Comparison of ENCODE assay signal across 8 mouse cellular contexts in the genomic region with DNA sequence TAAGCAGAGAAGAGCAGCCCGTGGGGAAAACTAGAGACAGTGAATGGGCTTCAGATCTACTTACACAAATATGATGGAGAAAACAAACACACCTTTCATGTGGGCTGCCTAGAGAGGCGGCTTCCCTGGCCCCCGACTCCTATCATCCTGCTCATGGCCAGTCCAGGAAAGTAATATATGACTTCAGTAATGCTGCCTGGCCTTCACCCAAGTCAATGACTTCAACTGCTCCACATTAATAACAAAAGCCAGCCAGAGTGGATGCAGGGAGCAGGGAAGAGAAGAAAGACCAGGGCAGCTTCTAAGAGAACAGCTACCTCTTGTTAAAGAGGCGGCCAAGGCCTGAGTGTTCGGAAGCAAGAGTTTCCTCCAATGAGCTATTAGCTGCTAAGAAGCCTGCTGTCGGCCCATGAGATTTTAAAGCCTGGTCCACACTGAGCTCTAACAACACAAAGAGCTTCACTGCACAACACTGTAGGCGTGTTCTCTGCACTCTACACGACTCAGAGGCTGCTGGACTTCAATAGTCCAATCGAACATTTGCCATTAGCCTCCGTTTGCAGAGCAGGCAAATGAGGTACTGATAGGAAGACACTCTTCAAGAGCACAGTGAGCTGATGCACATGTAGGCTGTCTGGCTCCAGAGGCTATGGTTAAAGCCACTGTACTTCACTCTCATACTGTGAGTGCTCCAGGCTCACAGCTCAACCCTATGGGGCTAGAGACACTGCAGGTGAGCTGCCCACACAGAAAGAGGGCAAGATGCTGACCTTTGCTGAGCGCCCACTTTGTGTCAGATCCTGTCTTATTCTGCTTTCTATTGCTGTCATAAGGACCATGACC. TPM values are rescaled to one million over a fixed set of nuclear protein-coding genes. Genes with fewer than 3 reads are reported as not detected.
DNase-seq lines count a peak whose midpoint lies in the region; ATAC-seq lines count a peak whose summit lies in the region.

No protein-coding gene starts in this region.

- H3K27me3 ChIP-seq in hindbrain, embryonic 10.5 days (ENCODE audit: insufficient read depth, poor library complexity, severe bottlenecking), result no peaks in the 10 kb centered on the region
- no peaks in the 10 kb centered on the region for H3K27me3 ChIP-seq in hindbrain, embryonic 11.5 days (ENCODE audit: control insufficient read depth, insufficient read depth, low read length)
- no peaks in the 10 kb centered on the region for H3K27me3 ChIP-seq in heart, embryonic 15.5 days
- no peaks in the 10 kb centered on the region for H3K27me3 ChIP-seq in midbrain, embryonic 12.5 days

- peaks cover 18% of the 10 kb centered on the region for H3K4me1 ChIP-seq in hindbrain, embryonic 10.5 days (replicated peaks)
- H3K4me1 ChIP-seq in hindbrain, embryonic 11.5 days (replicated peaks; ENCODE audit: control insufficient read depth, insufficient read depth, low read length), result no peaks in the 10 kb centered on the region
- peaks cover 78% of the 10 kb centered on the region for H3K4me1 ChIP-seq in heart, embryonic 15.5 days (replicated peaks)
- H3K4me1 ChIP-seq in midbrain, embryonic 12.5 days, result peaks cover 14% of the 10 kb centered on the region

- H3K4me2 ChIP-seq in hindbrain, embryonic 11.5 days (replicated peaks; ENCODE audit: low read depth, low read length), result no peak overlapping the region
- H3K4me2 ChIP-seq in heart, embryonic 15.5 days, result peak overlapping the region; percentile 21
- no peak overlapping the region for H3K4me2 ChIP-seq in midbrain, embryonic 12.5 days (replicated peaks)

- H3K9ac ChIP-seq in hindbrain, embryonic 11.5 days (ENCODE audit: low read depth, low read length), result no peak overlapping the region
- H3K9ac ChIP-seq in heart, embryonic 15.5 days, result no peak overlapping the region; the same call in 1 of the 2 replicates
- no peak overlapping the region for H3K9ac ChIP-seq in midbrain, embryonic 12.5 days (replicated peaks)

- H3K4me3 ChIP-seq in hindbrain, embryonic 10.5 days, result no peak overlapping the region
- H3K4me3 ChIP-seq in hindbrain, embryonic 11.5 days (ENCODE audit: low read depth, low read length), result no peak overlapping the region
- no peak overlapping the region; the same call in 1 of the 2 replicates for H3K4me3 ChIP-seq in heart, embryonic 15.5 days
- no peak overlapping the region for H3K4me3 ChIP-seq in midbrain, embryonic 12.5 days

- no peaks in the 10 kb centered on the region for H3K36me3 ChIP-seq in hindbrain, embryonic 10.5 days
- no peaks in the 10 kb centered on the region for H3K36me3 ChIP-seq in hindbrain, embryonic 11.5 days (ENCODE audit: control insufficient read depth, insufficient read depth, low read length)
- no peaks in the 10 kb centered on the region for H3K36me3 ChIP-seq in heart, embryonic 15.5 days
- no peaks in the 10 kb centered on the region for H3K36me3 ChIP-seq in midbrain, embryonic 12.5 days

- no peak for ATAC-seq in hindbrain, embryonic 11.5 days (ENCODE audit: low FRiP score)
- ATAC-seq in heart, embryonic 15.5 days (replicated peaks; ENCODE audit: insufficient number of reproducible peaks, insufficient read depth, low FRiP score, low read depth), result peak; percentile 58
- ATAC-seq in midbrain, embryonic 12.5 days (ENCODE audit: low FRiP score, low read depth), result peak; percentile 44; the same call in 1 of the 2 replicates
- no peak for ATAC-seq in megakaryocyte progenitor cell, adult 5-6 weeks (replicated peaks; ENCODE audit: poor library complexity)

- peak overlapping the region; percentile 53 for H3K27ac ChIP-seq in hindbrain, embryonic 10.5 days
- no peak overlapping the region for H3K27ac ChIP-seq in hindbrain, embryonic 11.5 days (ENCODE audit: low read depth, low read length)
- peak overlapping the region; percentile 84 for H3K27ac ChIP-seq in heart, embryonic 15.5 days
- H3K27ac ChIP-seq in midbrain, embryonic 12.5 days (replicated peaks), result no peak overlapping the region

- H3K9me3 ChIP-seq in hindbrain, embryonic 10.5 days, result no peaks in the 10 kb centered on the region
- H3K9me3 ChIP-seq in hindbrain, embryonic 11.5 days (ENCODE audit: control insufficient read depth, low read length), result no peaks in the 10 kb centered on the region
- H3K9me3 ChIP-seq in heart, embryonic 15.5 days (replicated peaks), result no peaks in the 10 kb centered on the region
- H3K9me3 ChIP-seq in midbrain, embryonic 12.5 days, result no peaks in the 10 kb centered on the region

- no peak for DNase-seq in hindbrain, embryonic 10.5 days (ENCODE audit: low spot score)
- no peak for DNase-seq in hindbrain, embryonic 11.5 days (ENCODE audit: low spot score)
- peak; percentile 79 for DNase-seq in adrenal gland, adult 2 months
- no peak for DNase-seq in frontal cortex, adult 2 months (ENCODE audit: extremely low spot score in 1 of 2, low spot score in 1 of 2)
- DNase-seq in frontal cortex, postnatal 36 days (ENCODE audit: low spot score in 2 of 2), result no peak

- WGBS in hindbrain, embryonic 10.5 days, result 78% methylated on average over 11 of the region's 11 CpGs
- WGBS in hindbrain, embryonic 11.5 days, result 78% methylated on average over 11 of the region's 11 CpGs
- 33% methylated on average over 11 of the region's 11 CpGs for WGBS in heart, embryonic 15.5 days
- whole genome bisulfite sequencing in midbrain, embryonic 12.5 days, result 78% methylated on average over 11 of the region's 11 CpGs

RNA-seq across cellular contexts. Expression of gene Gab1, which starts 49.4 kb away (rescaled TPM):
- 14.5 and 15.8 TPM in 2 replicates for polyA plus RNA-seq in hindbrain, embryonic 10.5 days (2016; fragmentation: Nextera tagmentation; extraction: Ambion mirVana)
- polyA plus RNA-seq in hindbrain, embryonic 11.5 days (2014; fragmentation: Nextera tagmentation; extraction: Ambion mirVana), result 18.1 and 20.8 TPM in 2 replicates
- 10 to 100 TPM; 15.1 to 16.2 TPM for total RNA-seq in adrenal gland, adult 2 months (2021)
- 11.9 and 13.1 TPM in 2 replicates for polyA plus RNA-seq in adrenal gland, adult 2 months (2012; rRNA removed)
- polyA plus RNA-seq in heart, embryonic 15.5 days (2015; fragmentation: Nextera tagmentation; extraction: Ambion mirVana), result 28.4 and 30.6 TPM in 2 replicates
- polyA plus RNA-seq in midbrain, embryonic 12.5 days (2016; fragmentation: Nextera tagmentation; extraction: Ambion mirVana), result 14.5 and 15.1 TPM in 2 replicates
- 20.1 and 21.1 TPM in 2 replicates for polyA plus RNA-seq in frontal cortex, adult 2 months (2012; rRNA removed)
- 3.5 and 6.0 TPM in 2 replicates for total RNA-seq in megakaryocyte progenitor cell, adult 5-6 weeks (2015)
- total RNA-seq in megakaryocyte progenitor cell, adult 5-6 weeks (2017), result 2.7 and 3.0 TPM in 2 replicates

Comparison
In these comparisons a context has a peak if more than half of its experiments do, and no peak if none do; other contexts are left out.
1. H3K27ac ChIP-seq: peak in hindbrain, embryonic 10.5 days (single experiment) and heart, embryonic 15.5 days (single experiment); none in hindbrain, embryonic 11.5 days (single experiment) and midbrain, embryonic 12.5 days (single experiment).
2. ATAC-seq: peak in heart, embryonic 15.5 days (single experiment) and midbrain, embryonic 12.5 days (single experiment); none in hindbrain, embryonic 11.5 days (single experiment) and megakaryocyte progenitor cell, adult 5-6 weeks (single experiment).